Mouse (Mus musculus) heart, embryonic 11.5 days (tissue): ENCODE results near the gene Timp2. TPM values are rescaled to one million over a fixed set of nuclear protein-coding genes. Genes with fewer than 3 reads are reported as not detected.

Experiments used
- ATAC-seq: fragments of 200-750 bp; cut with Nextera tagmentation; replicated peaks from 2 replicates; pipeline ENCODE4 v1.8.0; 2017; ENCODE audit warnings: moderate library complexity; ENCODE audit not compliant: insufficient number of reproducible peaks, low FRiP score, low TSS enrichment
- H3K27ac ChIP-seq: fragments of 300-500 bp; sonication (generic); 2 replicates; pipeline ENCODE4 v1.5.1; 2014; ENCODE audit warnings: mild to moderate bottlenecking, low read depth, low read length
- H3K27me3 ChIP-seq: fragments of 300-500 bp; sonication (generic); 2 replicates; pipeline ENCODE4 v1.6.1; 2014; ENCODE audit warnings: mild to moderate bottlenecking, low read length, mixed read lengths; ENCODE audit not compliant: control insufficient read depth, insufficient read depth
- H3K36me3 ChIP-seq: fragments of 300-500 bp; sonication (generic); 2 replicates; pipeline ENCODE4 v1.6.1; 2014; ENCODE audit warnings: mild to moderate bottlenecking, low read length, moderate library complexity, mixed read lengths; ENCODE audit not compliant: control insufficient read depth, insufficient read depth
- H3K4me1 ChIP-seq: fragments of 300-500 bp; sonication (generic); 2 replicates; pipeline ENCODE4 v1.6.1; 2014; ENCODE audit warnings: low read length; ENCODE audit not compliant: control insufficient read depth, insufficient read depth
- H3K4me2 ChIP-seq: fragments of 300-500 bp; sonication (generic); 2 replicates; pipeline ENCODE4 v1.6.1; 2014; ENCODE audit warnings: mild to moderate bottlenecking, moderate library complexity
- H3K4me3 ChIP-seq: fragments of 300-500 bp; sonication (generic); 2 replicates; pipeline ENCODE4 v1.5.1; 2014; ENCODE audit warnings: low read depth, low read length
- H3K9ac ChIP-seq: fragments of 300-500 bp; sonication (generic); 2 replicates; pipeline ENCODE4 v1.6.1; 2014; ENCODE audit warnings: mild to moderate bottlenecking, low read depth, low read length, moderate library complexity
- H3K9me3 ChIP-seq: fragments of 300-500 bp; sonication (generic); replicated peaks from 2 replicates; pipeline ENCODE4 v1.6.1; 2016; ENCODE audit warnings: low read length; ENCODE audit not compliant: control insufficient read depth
- WGBS: fragments of 180-500 bp; shearing (Covaris S2); extraction: QIAGEN DNeasy Blood & Tissue Kit; methylation state at CpG from one replicate; pipeline ENCODE4 v1.1.7; 2014; ENCODE audit not compliant: insufficient replicate concordance; 5-methylcytosine and 5-hydroxymethylcytosine counted together
- polyA plus RNA-seq: library from polyadenylated mRNA; unstranded; fragments of >200 nt; fragmentation: Nextera tagmentation; extraction: Ambion mirVana; gene quantifications from 2 replicates; pipeline ENCODE4 v1.2.1, GENCODE M21; 2014

The Timp2 gene
- polyA plus RNA-seq, 1 experiment from 2014 or later = 46.0 TPM

DNA sequence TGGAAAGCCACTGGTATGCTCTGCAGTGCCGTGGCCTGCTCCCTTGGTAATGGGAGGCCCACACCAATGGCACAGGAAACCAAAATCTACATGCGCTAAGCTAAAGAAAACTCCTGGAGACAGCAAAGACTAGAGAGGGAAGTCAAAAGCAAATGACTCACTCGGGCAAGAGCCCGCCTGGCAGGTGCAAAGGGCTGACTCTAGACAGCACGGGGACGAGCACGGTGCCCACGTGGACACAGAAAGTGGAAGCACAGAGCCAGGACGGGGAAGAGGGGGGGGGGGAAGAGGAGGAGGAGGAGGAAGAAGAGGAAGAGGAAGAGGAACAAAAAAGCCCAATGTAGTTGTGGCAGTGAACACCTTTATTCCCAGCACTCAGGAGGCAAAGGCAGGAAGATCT, 80.4 kb downstream of the Timp2 start:
- Histone ChIP-seq H3K9ac (no peak overlapping the region), H3K4me3 (no peak overlapping the region), H3K27ac (no peak overlapping the region), H3K9me3 (no peaks in the 10 kb centered on the region), H3K4me2 (no peak overlapping the region), H3K27me3 (no peaks in the 10 kb centered on the region), H3K36me3 (peaks cover 60% of the 10 kb centered on the region), H3K4me1 (no peaks in the 10 kb centered on the region)
- ATAC-seq = no peak
- 96% methylated on average over 9 of the region's 9 CpGs for WGBS

DNA sequence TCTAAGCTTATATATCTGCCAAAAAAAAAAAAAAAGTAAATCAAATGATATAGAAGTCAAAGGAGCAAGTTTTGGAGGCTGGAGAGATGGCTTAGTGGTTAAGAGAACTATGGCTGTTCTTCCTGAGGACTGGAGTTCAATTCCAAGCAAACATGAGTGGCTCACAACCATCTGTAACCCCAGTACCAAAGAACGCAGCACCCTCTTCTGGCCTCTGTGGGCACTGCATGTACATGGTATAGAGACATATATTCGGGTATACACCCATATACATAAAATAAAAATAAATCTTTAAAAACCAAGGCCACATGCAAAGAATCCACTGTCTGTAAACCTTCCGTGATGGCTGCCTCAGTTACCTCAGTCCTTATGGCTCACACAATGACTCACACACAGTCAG, 85.7 kb downstream of the Timp2 start:
- H3K27me3 ChIP-seq = no peaks in the 10 kb centered on the region
- no peaks in the 10 kb centered on the region for H3K9me3 ChIP-seq
- no peak overlapping the region for H3K9ac ChIP-seq
- no peak overlapping the region for H3K4me3 ChIP-seq
- 88% methylated on average over 3 of the region's 3 CpGs for WGBS
- no peak overlapping the region for H3K27ac ChIP-seq
- H3K4me2 ChIP-seq = no peak overlapping the region
- no peak for ATAC-seq
- no peaks in the 10 kb centered on the region for H3K4me1 ChIP-seq
- peaks cover 52% of the 10 kb centered on the region for H3K36me3 ChIP-seq

DNA sequence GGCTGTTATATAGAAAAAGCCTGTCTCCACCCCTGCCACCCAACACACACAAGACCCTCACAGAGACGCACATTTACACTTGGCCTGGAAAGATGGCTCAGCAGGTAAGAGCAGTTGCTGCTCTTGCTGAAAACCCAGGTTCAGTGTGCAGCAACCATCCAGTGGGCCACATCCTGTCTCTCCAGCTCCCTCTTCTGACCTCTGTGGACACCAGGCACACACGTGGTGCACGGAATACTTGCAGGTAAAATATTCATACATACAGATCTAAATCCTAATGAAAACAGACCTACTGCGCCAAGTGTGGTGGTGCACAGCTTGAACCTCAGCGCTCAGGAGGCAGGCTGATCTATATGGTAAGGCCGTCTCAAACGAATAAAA, 88.9 kb downstream of the Timp2 start:
- Histone ChIP-seq H3K9ac (no peak overlapping the region), H3K27me3 (no peaks in the 10 kb centered on the region), H3K4me1 (no peaks in the 10 kb centered on the region), H3K9me3 (no peaks in the 10 kb centered on the region), H3K36me3 (peaks cover 49% of the 10 kb centered on the region), H3K4me3 (no peak overlapping the region), H3K4me2 (no peak overlapping the region), H3K27ac (no peak overlapping the region)
- WGBS = 89% methylated on average over 7 of the region's 7 CpGs
- ATAC-seq = no peak

DNA sequence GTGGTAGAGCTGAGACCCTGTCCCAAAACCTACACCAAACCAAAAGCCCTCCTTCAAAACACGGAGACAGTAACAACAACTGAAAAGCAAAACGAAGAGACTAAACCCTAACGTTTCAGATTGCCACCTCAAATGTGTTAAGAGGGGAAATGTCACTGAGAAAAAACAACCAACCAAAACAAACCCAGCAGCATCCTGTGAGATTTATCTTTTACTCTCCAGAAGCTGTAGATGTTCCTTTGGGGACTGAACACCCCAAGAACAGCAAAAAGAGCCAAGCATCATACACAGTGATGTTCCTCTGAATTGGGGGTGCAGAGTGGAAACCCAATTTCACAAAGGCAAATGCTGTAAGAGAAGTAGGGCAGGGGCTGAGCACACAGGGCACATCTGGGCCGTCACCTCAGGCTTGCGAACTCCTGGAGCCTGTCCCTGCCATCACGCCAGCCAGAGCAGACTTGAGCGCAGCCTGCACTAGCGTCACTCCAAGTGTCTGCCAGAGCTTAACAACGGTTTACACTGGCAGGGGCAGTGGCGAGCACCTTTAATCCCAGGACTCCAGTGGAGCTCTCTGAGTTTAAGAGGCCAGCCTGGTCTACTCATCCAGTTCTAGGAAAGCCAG, 89.4 kb downstream of the Timp2 start:
- no peak for ATAC-seq
- no peaks in the 10 kb centered on the region for H3K4me1 ChIP-seq
- H3K9ac ChIP-seq = no peak overlapping the region
- H3K27ac ChIP-seq = no peak overlapping the region
- H3K9me3 ChIP-seq = no peaks in the 10 kb centered on the region
- H3K4me2 ChIP-seq = no peak overlapping the region
- H3K36me3 ChIP-seq = peaks cover 50% of the 10 kb centered on the region
- H3K4me3 ChIP-seq = no peak overlapping the region
- 91% methylated on average over 10 of the region's 10 CpGs for WGBS
- H3K27me3 ChIP-seq = no peaks in the 10 kb centered on the region

DNA sequence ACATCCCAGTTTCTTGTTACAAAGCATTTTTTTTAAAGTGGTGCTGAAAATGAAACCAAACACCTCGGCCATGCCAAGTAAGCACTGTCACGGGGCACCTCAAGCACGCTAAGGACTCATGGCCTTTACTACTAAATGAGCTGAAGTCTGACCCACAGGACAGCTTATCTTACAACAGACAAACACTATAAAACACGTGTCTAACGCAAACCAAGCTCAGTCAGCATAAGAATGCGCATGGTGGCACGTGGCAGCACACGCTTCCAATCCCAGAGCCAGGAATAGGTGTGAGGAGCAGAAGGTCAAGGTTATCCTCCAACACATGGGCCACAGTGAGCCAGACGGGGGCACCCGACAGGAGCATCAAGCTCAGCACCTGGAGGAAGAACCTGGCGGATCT, 89.9 kb downstream of the Timp2 start:
- ATAC-seq = no peak
- H3K9me3 ChIP-seq = no peaks in the 10 kb centered on the region
- no peak overlapping the region for H3K9ac ChIP-seq
- H3K4me3 ChIP-seq = no peak overlapping the region
- no peak overlapping the region for H3K27ac ChIP-seq
- H3K36me3 ChIP-seq = peaks cover 51% of the 10 kb centered on the region
- no peak overlapping the region for H3K4me2 ChIP-seq
- WGBS = 86% methylated on average over 11 of the region's 11 CpGs
- no peaks in the 10 kb centered on the region for H3K4me1 ChIP-seq
- H3K27me3 ChIP-seq = no peaks in the 10 kb centered on the region

DNA sequence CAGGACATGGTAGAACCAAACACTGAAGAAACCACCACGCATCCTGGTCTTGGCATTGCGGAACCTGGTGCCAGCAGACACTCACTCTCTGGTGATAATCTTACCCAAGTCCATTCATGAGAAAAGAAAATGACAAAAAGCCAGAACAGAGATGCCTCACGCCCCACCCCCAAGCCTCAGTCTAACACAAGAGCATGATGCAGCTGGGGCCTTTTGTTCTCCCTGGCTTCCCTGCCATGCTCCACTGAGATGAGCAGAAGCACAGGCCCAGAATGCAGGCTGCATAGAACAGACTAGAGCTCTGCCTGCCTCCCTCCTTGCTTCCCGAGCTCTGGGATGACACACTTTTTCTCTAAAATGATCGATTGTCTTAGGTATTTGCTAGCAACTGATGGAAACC, 92.4 kb downstream of the Timp2 start:
- no peak overlapping the region for H3K4me3 ChIP-seq
- no peaks in the 10 kb centered on the region for H3K9me3 ChIP-seq
- peaks cover 54% of the 10 kb centered on the region for H3K36me3 ChIP-seq
- H3K9ac ChIP-seq = no peak overlapping the region
- no peaks in the 10 kb centered on the region for H3K27me3 ChIP-seq
- H3K4me2 ChIP-seq = no peak overlapping the region
- ATAC-seq = no peak
- no peaks in the 10 kb centered on the region for H3K4me1 ChIP-seq
- H3K27ac ChIP-seq = no peak overlapping the region
- 83% methylated on average over 5 of the region's 5 CpGs for WGBS

DNA sequence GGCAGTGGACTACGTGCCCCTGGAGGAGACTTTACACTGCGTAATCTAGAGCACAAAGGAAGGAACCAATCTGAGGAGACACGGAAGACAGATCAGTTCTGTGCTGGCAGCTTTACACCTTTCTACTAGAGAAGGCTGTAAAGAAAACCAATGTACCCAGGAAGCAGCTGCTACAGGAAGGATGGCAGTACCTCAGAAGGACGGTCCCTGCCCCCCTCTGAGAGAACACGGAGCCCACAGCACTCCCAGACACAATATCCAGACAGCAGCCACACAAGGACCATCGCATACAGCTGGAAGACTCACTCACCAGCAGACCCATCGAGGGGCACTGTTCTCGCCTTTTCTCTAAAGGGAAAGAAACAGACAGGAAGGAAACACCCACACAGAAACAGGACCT, 95.5 kb downstream of the Timp2 start:
- WGBS = 84% methylated on average over 8 of the region's 8 CpGs
- Histone ChIP-seq H3K9ac (no peak overlapping the region), H3K9me3 (no peaks in the 10 kb centered on the region), H3K27ac (no peak overlapping the region), H3K4me1 (no peaks in the 10 kb centered on the region), H3K4me2 (no peak overlapping the region), H3K36me3 (peaks cover 53% of the 10 kb centered on the region), H3K4me3 (no peak overlapping the region), H3K27me3 (no peaks in the 10 kb centered on the region)
- ATAC-seq = no peak

DNA sequence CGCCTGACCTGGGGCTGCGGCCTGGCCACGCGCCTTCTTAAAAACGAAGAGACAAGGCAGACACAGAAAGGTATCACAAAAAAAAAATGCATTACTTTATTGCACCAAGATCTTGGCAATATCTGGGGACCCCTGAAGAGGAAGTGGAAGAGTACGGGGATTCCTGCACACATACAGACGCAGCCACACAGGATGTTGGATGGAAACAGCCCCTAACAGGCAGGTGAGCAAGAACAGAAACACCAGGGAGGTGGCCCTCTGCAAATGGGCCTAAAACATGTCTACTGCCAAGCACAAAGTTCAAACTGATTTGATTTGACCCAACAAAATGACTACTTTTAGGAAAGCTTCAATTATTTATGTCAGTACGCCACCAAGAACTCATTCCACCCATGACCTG, 96.0 kb downstream of the Timp2 start:
- 94% methylated on average over 8 of the region's 8 CpGs for whole genome bisulfite sequencing
- ATAC-seq = no peak

DNA sequence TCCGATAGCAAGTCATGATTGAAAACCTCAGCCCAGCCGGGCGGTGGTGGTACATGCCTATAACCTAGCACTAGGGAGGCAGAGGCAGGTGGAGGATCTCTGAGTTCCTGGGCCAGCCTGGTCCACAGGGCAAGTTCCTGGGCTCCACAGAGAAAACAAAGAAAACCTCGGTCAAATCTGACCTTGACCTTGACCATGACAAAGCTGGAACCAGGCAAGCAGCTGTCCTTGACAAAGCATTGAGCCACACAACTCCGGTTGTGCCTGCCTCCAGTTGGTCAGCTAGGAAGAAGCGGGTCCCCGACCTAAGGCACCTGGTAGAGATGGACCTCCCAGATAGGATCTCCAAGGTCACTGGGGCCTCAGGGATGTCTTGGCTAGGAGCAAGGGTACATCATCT, 99.2 kb downstream of the Timp2 start:
- Histone ChIP-seq H3K27me3 (no peaks in the 10 kb centered on the region), H3K4me2 (no peak overlapping the region), H3K4me3 (no peak overlapping the region), H3K9ac (no peak overlapping the region), H3K9me3 (no peaks in the 10 kb centered on the region), H3K36me3 (peaks cover 36% of the 10 kb centered on the region), H3K4me1 (peaks cover 3% of the 10 kb centered on the region; the same call in 1 of the 2 replicates), H3K27ac (no peak overlapping the region)
- 82% methylated on average over 7 of the region's 7 CpGs for WGBS
- ATAC-seq = no peak

More for the DNA sequence above, 96.0 kb downstream of the Timp2 start:
- no peak overlapping the region for H3K27ac ChIP-seq
- H3K4me2 ChIP-seq = no peak overlapping the region
- H3K9ac ChIP-seq = no peak overlapping the region
- H3K27me3 ChIP-seq = no peaks in the 10 kb centered on the region
- peaks cover 52% of the 10 kb centered on the region for H3K36me3 ChIP-seq
- H3K4me3 ChIP-seq = no peak overlapping the region
- H3K4me1 ChIP-seq = no peaks in the 10 kb centered on the region
- H3K9me3 ChIP-seq = no peaks in the 10 kb centered on the region
